Mouse (Mus musculus): ENCODE results near the gene Ddost. TPM values are rescaled to one million over a fixed set of nuclear protein-coding genes. Genes with fewer than 3 reads are reported as not detected.

The Ddost gene
- polyA plus RNA-seq, 1 experiment from 2014 or later = 332 TPM

GRCm38 (mm10) chr4:138337341-138337740 lies 32.8 kb downstream of the Ddost start:
- H3K27me3 ChIP-seq (ENCODE audit: control insufficient read depth, insufficient read depth, low read length) = no peaks in the 10 kb centered on the region
- 73% methylated on average over 9 of the region's 9 CpGs for WGBS
- no peaks in the 10 kb centered on the region for H3K36me3 ChIP-seq (ENCODE audit: control insufficient read depth, insufficient read depth, low read length)
- H3K9me3 ChIP-seq (ENCODE audit: control insufficient read depth, low read length) = no peaks in the 10 kb centered on the region
- no peak for ATAC-seq (ENCODE audit: low FRiP score, low TSS enrichment)
- no peak overlapping the region for H3K4me3 ChIP-seq (ENCODE audit: low read length)
- no peaks in the 10 kb centered on the region for H3K4me1 ChIP-seq (ENCODE audit: control insufficient read depth, insufficient read depth, low read length)
- H3K4me2 ChIP-seq (replicated peaks; ENCODE audit: low read depth, low read length) = no peak overlapping the region
- no peak overlapping the region for H3K9ac ChIP-seq (ENCODE audit: low read depth, low read length)
- H3K27ac ChIP-seq (ENCODE audit: low read depth, low read length) = no peak overlapping the region

GRCm38 (mm10) chr4:138339963-138340362 lies 35.4 kb downstream of the Ddost start:
- WGBS = 30% methylated on average over 4 of the region's 4 CpGs

GRCm38 (mm10) chr4:138341393-138341792 lies 36.9 kb downstream of the Ddost start:
- no peaks in the 10 kb centered on the region for H3K27me3 ChIP-seq (ENCODE audit: control insufficient read depth, insufficient read depth, low read length)
- H3K27ac ChIP-seq (ENCODE audit: low read depth, low read length) = no peak overlapping the region
- H3K4me2 ChIP-seq (replicated peaks; ENCODE audit: low read depth, low read length) = no peak overlapping the region
- peaks cover 7% of the 10 kb centered on the region; the same call in 1 of the 2 replicates for H3K4me1 ChIP-seq (ENCODE audit: control insufficient read depth, insufficient read depth, low read length)
- 64% methylated on average over 8 of the region's 8 CpGs for WGBS
- H3K9ac ChIP-seq (ENCODE audit: low read depth, low read length) = no peak overlapping the region
- no peak overlapping the region for H3K4me3 ChIP-seq (ENCODE audit: low read length)
- no peaks in the 10 kb centered on the region for H3K36me3 ChIP-seq (ENCODE audit: control insufficient read depth, insufficient read depth, low read length)
- ATAC-seq (ENCODE audit: low FRiP score, low TSS enrichment) = no peak
- H3K9me3 ChIP-seq (ENCODE audit: control insufficient read depth, low read length) = no peaks in the 10 kb centered on the region

More at GRCm38 (mm10) chr4:138339963-138340362, 35.4 kb downstream of the Ddost start:
- H3K9ac ChIP-seq (ENCODE audit: low read depth, low read length) = no peak overlapping the region
- peaks cover 7% of the 10 kb centered on the region; the same call in 1 of the 2 replicates for H3K4me1 ChIP-seq (ENCODE audit: control insufficient read depth, insufficient read depth, low read length)
- H3K4me3 ChIP-seq (ENCODE audit: low read length) = no peak overlapping the region
- ATAC-seq (ENCODE audit: low FRiP score, low TSS enrichment) = no peak
- H3K36me3 ChIP-seq (ENCODE audit: control insufficient read depth, insufficient read depth, low read length) = no peaks in the 10 kb centered on the region
- H3K4me2 ChIP-seq (replicated peaks; ENCODE audit: low read depth, low read length) = no peak overlapping the region
- H3K27ac ChIP-seq (ENCODE audit: low read depth, low read length) = no peak overlapping the region
- H3K9me3 ChIP-seq (ENCODE audit: control insufficient read depth, low read length) = no peaks in the 10 kb centered on the region
- H3K27me3 ChIP-seq (ENCODE audit: control insufficient read depth, insufficient read depth, low read length) = no peaks in the 10 kb centered on the region

GRCm38 (mm10) chr4:138342048-138342447 lies 37.5 kb downstream of the Ddost start:
- Histone ChIP-seq H3K4me1 (ENCODE audit: control insufficient read depth, insufficient read depth, low read length) (peaks cover 7% of the 10 kb centered on the region; the same call in 1 of the 2 replicates), H3K36me3 (ENCODE audit: control insufficient read depth, insufficient read depth, low read length) (no peaks in the 10 kb centered on the region), H3K4me3 (ENCODE audit: low read length) (no peak overlapping the region), H3K27ac (ENCODE audit: low read depth, low read length) (no peak overlapping the region), H3K9ac (ENCODE audit: low read depth, low read length) (no peak overlapping the region), H3K4me2 (replicated peaks; ENCODE audit: low read depth, low read length) (no peak overlapping the region), H3K27me3 (ENCODE audit: control insufficient read depth, insufficient read depth, low read length) (no peaks in the 10 kb centered on the region), H3K9me3 (ENCODE audit: control insufficient read depth, low read length) (no peaks in the 10 kb centered on the region)
- no peak for ATAC-seq (ENCODE audit: low FRiP score, low TSS enrichment)
- 68% methylated on average over 7 of the region's 7 CpGs for WGBS

- Histone ChIP-seq H3K27ac (ENCODE audit: low read depth, low read length) (peak overlapping the region; percentile 49; the same call in 1 of the 2 replicates), H3K4me1 (ENCODE audit: control insufficient read depth, insufficient read depth, low read length) (peaks cover 7% of the 10 kb centered on the region; the same call in 1 of the 2 replicates), H3K4me2 (replicated peaks; ENCODE audit: low read depth, low read length) (no peak overlapping the region), H3K4me3 (ENCODE audit: low read length) (no peak overlapping the region), H3K36me3 (ENCODE audit: control insufficient read depth, insufficient read depth, low read length) (no peaks in the 10 kb centered on the region), H3K27me3 (ENCODE audit: control insufficient read depth, insufficient read depth, low read length) (no peaks in the 10 kb centered on the region), H3K9ac (ENCODE audit: low read depth, low read length) (no peak overlapping the region), H3K9me3 (ENCODE audit: control insufficient read depth, low read length) (no peaks in the 10 kb centered on the region)
- ATAC-seq (ENCODE audit: low FRiP score, low TSS enrichment) = no peak
- WGBS = 58% methylated on average over 6 of the region's 6 CpGs
These were observed 38.2 kb downstream of the Ddost start for GRCm38 (mm10) chr4:138342778-138343177.

- no peaks in the 10 kb centered on the region for H3K27me3 ChIP-seq (ENCODE audit: control insufficient read depth, insufficient read depth, low read length)
- H3K4me2 ChIP-seq (replicated peaks; ENCODE audit: low read depth, low read length) = no peak overlapping the region
- no peak for ATAC-seq (ENCODE audit: low FRiP score, low TSS enrichment)
- H3K27ac ChIP-seq (ENCODE audit: low read depth, low read length) = peak overlapping the region; percentile 49; the same call in 1 of the 2 replicates
- H3K9ac ChIP-seq (ENCODE audit: low read depth, low read length) = no peak overlapping the region
- H3K36me3 ChIP-seq (ENCODE audit: control insufficient read depth, insufficient read depth, low read length) = no peaks in the 10 kb centered on the region
- no peaks in the 10 kb centered on the region for H3K9me3 ChIP-seq (ENCODE audit: control insufficient read depth, low read length)
- 36% methylated on average over 10 of the region's 10 CpGs for WGBS
- H3K4me1 ChIP-seq (ENCODE audit: control insufficient read depth, insufficient read depth, low read length) = peaks cover 7% of the 10 kb centered on the region; the same call in 1 of the 2 replicates
- H3K4me3 ChIP-seq (ENCODE audit: low read length) = no peak overlapping the region
These were observed 38.9 kb downstream of the Ddost start for GRCm38 (mm10) chr4:138343341-138343837.

GRCm38 (mm10) chr4:138344891-138345545 lies 40.5 kb downstream of the Ddost start:
- no peaks in the 10 kb centered on the region for H3K27me3 ChIP-seq (ENCODE audit: control insufficient read depth, insufficient read depth, low read length)

GRCm38 (mm10) chr4:138347280-138347679 lies 42.8 kb downstream of the Ddost start:
- H3K4me3 ChIP-seq (ENCODE audit: low read length) = no peak overlapping the region
- WGBS = 74% methylated on average over 1 of the region's 1 CpGs

More at GRCm38 (mm10) chr4:138344891-138345545, 40.5 kb downstream of the Ddost start:
- no peaks in the 10 kb centered on the region for H3K9me3 ChIP-seq (ENCODE audit: control insufficient read depth, low read length)
- no peak overlapping the region for H3K4me3 ChIP-seq (ENCODE audit: low read length)
- ATAC-seq (ENCODE audit: low FRiP score, low TSS enrichment) = no peak
- H3K36me3 ChIP-seq (ENCODE audit: control insufficient read depth, insufficient read depth, low read length) = no peaks in the 10 kb centered on the region
- H3K9ac ChIP-seq (ENCODE audit: low read depth, low read length) = no peak overlapping the region
- H3K27ac ChIP-seq (ENCODE audit: low read depth, low read length) = no peak overlapping the region
- H3K4me1 ChIP-seq (ENCODE audit: control insufficient read depth, insufficient read depth, low read length) = peaks cover 7% of the 10 kb centered on the region; the same call in 1 of the 2 replicates
- 84% methylated on average over 9 of the region's 9 CpGs for WGBS
- H3K4me2 ChIP-seq (replicated peaks; ENCODE audit: low read depth, low read length) = no peak overlapping the region

GRCm38 (mm10) chr4:138348716-138349115 lies 44.2 kb downstream of the Ddost start:
- Histone ChIP-seq H3K4me1 (ENCODE audit: control insufficient read depth, insufficient read depth, low read length) (no peaks in the 10 kb centered on the region; the same call in 1 of the 2 replicates), H3K27ac (ENCODE audit: low read depth, low read length) (no peak overlapping the region)

More at GRCm38 (mm10) chr4:138347280-138347679, 42.8 kb downstream of the Ddost start:
- no peaks in the 10 kb centered on the region for H3K27me3 ChIP-seq (ENCODE audit: control insufficient read depth, insufficient read depth, low read length)
- ATAC-seq (ENCODE audit: low FRiP score, low TSS enrichment) = no peak
- H3K36me3 ChIP-seq (ENCODE audit: control insufficient read depth, insufficient read depth, low read length) = no peaks in the 10 kb centered on the region
- H3K9ac ChIP-seq (ENCODE audit: low read depth, low read length) = no peak overlapping the region
- H3K27ac ChIP-seq (ENCODE audit: low read depth, low read length) = no peak overlapping the region
- H3K4me2 ChIP-seq (replicated peaks; ENCODE audit: low read depth, low read length) = no peak overlapping the region
- H3K4me1 ChIP-seq (ENCODE audit: control insufficient read depth, insufficient read depth, low read length) = peaks cover 7% of the 10 kb centered on the region; the same call in 1 of the 2 replicates
- no peaks in the 10 kb centered on the region; the same call in 1 of the 2 replicates for H3K9me3 ChIP-seq (ENCODE audit: control insufficient read depth, low read length)

More at GRCm38 (mm10) chr4:138348716-138349115, 44.2 kb downstream of the Ddost start:
- 81% methylated on average over 7 of the region's 7 CpGs for WGBS
- H3K4me3 ChIP-seq (ENCODE audit: low read length) = no peak overlapping the region
- no peaks in the 10 kb centered on the region for H3K36me3 ChIP-seq (ENCODE audit: control insufficient read depth, insufficient read depth, low read length)
- no peaks in the 10 kb centered on the region for H3K27me3 ChIP-seq (ENCODE audit: control insufficient read depth, insufficient read depth, low read length)
- H3K9me3 ChIP-seq (ENCODE audit: control insufficient read depth, low read length) = no peaks in the 10 kb centered on the region; the same call in 1 of the 2 replicates
- no peak overlapping the region for H3K9ac ChIP-seq (ENCODE audit: low read depth, low read length)
- no peak overlapping the region for H3K4me2 ChIP-seq (replicated peaks; ENCODE audit: low read depth, low read length)
- ATAC-seq (ENCODE audit: low FRiP score, low TSS enrichment) = no peak
